Mouse (Mus musculus) embryonic stem cell, embryonic (primary cell): ENCODE measurements around the gene Nfkbie.

Source experiments
- CTCF ChIA-PET, 4 experiments: fragments of 300-600 bp in 2 of 4; fragments of 350-600 bp in 2 of 4; sonication (Branson Sonifier 250); formaldehyde crosslinking; loops; one replicate each; lab custom pipeline; 2022; ENCODE audit warnings: inconsistent platforms in 2 of 4; lab: Charles Lee
- POLR2A ChIA-PET, 4 experiments: fragments of 300-600 bp in 2 of 4; fragments of 350-600 bp in 2 of 4; sonication (Branson Sonifier 250); formaldehyde crosslinking; loops; one replicate each; lab custom pipeline; 2022; ENCODE audit warnings: antibody characterized with exemption in 4 of 4, inconsistent platforms in 1 of 4; lab: Charles Lee

The Nfkbie gene

DNA sequence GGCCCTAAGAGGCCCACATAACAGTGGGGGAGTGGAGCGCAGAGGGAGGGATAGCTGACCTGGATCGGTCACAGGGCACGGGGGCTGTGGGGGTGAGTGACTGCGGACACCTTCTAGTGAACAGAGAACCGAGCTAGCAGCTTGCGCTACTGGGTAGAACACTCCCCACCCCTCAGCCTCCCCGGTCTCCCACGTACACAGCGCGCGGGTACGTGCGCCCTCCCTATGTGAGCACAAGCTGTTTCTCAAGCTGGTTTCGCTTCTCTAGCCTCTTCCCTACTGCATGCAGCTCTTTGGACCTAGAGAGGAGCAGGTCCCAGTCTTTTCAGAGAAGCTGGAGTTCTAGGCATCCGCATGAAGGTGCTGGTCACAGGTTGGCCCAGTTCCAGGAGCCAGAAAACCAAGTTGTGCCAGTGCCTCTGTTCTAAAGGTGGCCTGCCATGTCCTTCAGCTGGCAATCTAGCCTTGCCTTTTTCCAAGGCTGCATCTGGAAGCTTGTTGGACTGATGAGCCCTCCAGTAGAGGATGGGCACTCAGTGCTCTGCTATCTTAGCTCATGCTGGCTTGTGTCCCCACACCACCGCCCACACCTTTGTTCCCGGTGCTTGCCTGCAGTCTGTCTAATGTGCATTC lies 18.7 kb downstream of the Nfkbie start:
- ChIA-PET CTCF (interaction anchor here (0.5 to 4.0 kb wide), 34 partner anchors 8 to 1418 kb away, joined by 3 to 45 read pairs (median 4); partner anchors contain the start of genes Aars2 (in 2 of the 4), Slc35b2 (in 2 of the 4), Slc29a1 (in 1 of the 4) and Spats1 (in 1 of the 4)), POLR2A (interaction anchor here (0.5 to 28.4 kb wide), 108 partner anchors 4 to 1885 kb away, joined by 3 to 605 read pairs (median 5); partner anchors contain the start of genes Aars2 (in 4 of the 4), Mymx (in 4 of the 4), Slc35b2 (in 4 of the 4) and Cdc5l (in 3 of the 4))

DNA sequence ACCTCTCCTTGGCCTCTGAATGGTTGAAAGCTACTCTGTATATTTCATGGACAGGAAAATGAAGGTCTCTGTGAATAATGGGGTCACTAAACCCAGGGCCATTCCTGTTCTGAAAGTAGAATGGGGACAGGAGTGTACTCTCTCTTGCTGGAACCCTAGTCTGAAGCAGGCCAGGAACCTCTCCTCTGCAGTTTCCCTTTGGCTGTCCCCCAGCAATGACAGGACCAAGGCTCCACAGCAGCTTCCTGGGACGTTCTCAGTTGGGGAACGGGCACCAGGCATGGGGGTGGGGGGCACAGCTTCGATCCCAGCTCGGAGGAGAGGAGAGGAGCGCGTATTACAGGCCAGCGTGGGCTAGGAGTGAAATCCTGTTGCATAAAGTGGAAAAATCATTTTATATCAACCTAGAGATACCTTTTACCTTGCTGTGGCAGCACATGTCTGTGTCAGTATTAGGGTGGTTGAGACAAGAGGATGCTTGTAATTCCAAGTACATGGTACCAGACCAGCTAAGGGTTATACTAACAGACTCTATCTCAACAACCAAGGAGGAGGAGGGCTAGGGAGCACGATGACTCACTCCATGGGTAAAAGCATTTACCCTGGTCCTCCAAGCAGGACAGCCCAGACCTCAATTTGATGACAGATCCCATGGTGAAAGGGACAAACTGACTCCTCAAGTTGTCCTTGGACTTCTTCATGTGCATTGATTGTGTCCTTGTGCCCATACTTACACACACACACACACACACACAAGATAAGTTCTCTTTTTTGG lies 19.8 kb downstream of the Nfkbie start:
- CTCF ChIA-PET, result interaction anchor here (0.6 to 4.0 kb wide), 16 partner anchors 7 to 1419 kb away, joined by 3 to 45 read pairs (median 4); partner anchors contain the start of genes Aars2 (in 1 of the 4), Slc35b2 (in 1 of the 4) and Spats1 (in 1 of the 4)
- POLR2A ChIA-PET, result interaction anchor here (0.6 to 28.4 kb wide), 60 partner anchors 3 to 930 kb away, joined by 3 to 605 read pairs (median 8); partner anchors contain the start of genes Aars2 (in 3 of the 4), Mymx (in 3 of the 4), Nfkbie (in 3 of the 4) and Slc35b2 (in 3 of the 4)

DNA sequence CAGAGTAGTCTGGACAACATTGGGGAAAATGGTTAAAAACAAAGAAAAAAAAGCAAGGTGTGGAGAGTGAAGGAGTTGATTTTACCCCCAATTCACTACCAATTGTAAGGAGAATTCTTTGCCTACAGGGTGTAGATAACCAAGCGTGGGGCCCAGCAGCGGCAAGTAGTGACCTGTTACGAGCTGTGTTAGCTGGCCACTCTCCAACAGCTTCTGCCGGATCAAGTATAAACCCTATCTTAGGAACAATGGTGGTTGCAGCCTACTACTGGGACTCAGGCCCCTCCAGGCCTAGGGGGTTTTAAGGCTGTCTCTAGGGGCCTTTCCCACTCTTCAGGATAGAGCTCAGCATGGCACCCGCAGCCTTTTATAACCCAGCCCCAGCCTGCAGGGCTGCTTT lies 22.7 kb downstream of the Nfkbie start:
- CTCF ChIA-PET, result interaction anchor here (0.5 to 9.9 kb wide), 27 partner anchors 12 to 171 kb away, joined by 3 to 110 read pairs (median 4); partner anchors contain the start of genes Nfkbie (in 1 of the 4), Slc35b2 (in 1 of the 4), Spats1 (in 1 of the 4) and Tmem151b (in 1 of the 4)
- POLR2A ChIA-PET, result interaction anchor here (0.5 to 19.1 kb wide), 32 partner anchors 9 to 1445 kb away, joined by 3 to 605 read pairs (median 6); partner anchors contain the start of genes Hsp90ab1 (in 2 of the 4), Mymx (in 2 of the 4), Slc29a1 (in 2 of the 4) and Slc35b2 (in 2 of the 4)

GRCm38 (mm10) chr17:45578843-45579242 lies 23.3 kb downstream of the Nfkbie start:
- POLR2A ChIA-PET, result interaction anchor here (0.5 to 19.1 kb wide), 38 partner anchors 8 to 1104 kb away, joined by 3 to 605 read pairs (median 5); partner anchors contain the start of genes Hsp90ab1 (in 2 of the 4), Mymx (in 2 of the 4), Slc29a1 (in 2 of the 4) and Slc35b2 (in 2 of the 4)
- CTCF ChIA-PET, result interaction anchor here (0.5 to 9.9 kb wide), 45 partner anchors 9 to 400 kb away, joined by 3 to 110 read pairs (median 4); partner anchors contain the start of genes Mymx (in 1 of the 4), Nfkbie (in 1 of the 4), Slc35b2 (in 1 of the 4) and Spats1 (in 1 of the 4)

DNA sequence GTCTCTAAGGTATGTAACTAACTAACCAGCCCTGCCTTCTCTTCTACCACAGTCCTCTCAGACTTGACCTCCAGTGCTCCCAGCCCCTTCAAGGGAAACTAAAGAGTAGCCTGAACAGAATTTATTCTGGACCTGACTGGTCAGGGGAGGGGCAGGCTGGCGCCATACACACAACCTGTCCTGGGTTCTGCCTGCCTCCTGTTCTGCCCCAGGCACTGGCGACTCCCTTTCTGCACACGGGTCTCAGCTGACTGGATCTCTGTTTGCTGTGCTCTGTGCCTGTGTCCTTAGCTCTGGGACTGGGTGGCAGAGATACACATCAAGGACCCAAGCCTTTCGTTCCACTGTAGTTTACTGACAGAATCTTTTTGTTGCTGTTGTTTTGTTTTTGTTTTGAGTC lies 24.1 kb downstream of the Nfkbie start:
- ChIA-PET CTCF (interaction anchor here (0.5 to 9.9 kb wide), 41 partner anchors 9 to 438 kb away, joined by 3 to 209 read pairs (median 3); partner anchors contain the start of genes Mymx (in 1 of the 4), Nfkbie (in 1 of the 4) and Slc35b2 (in 1 of the 4)), POLR2A (interaction anchor here (0.5 to 19.1 kb wide), 35 partner anchors 6 to 670 kb away, joined by 3 to 605 read pairs (median 7); partner anchors contain the start of genes Hsp90ab1 (in 3 of the 4), Aars2 (in 2 of the 4), Cdc5l (in 2 of the 4) and Mymx (in 2 of the 4))

- CTCF ChIA-PET, result interaction anchor here (0.5 to 9.9 kb wide), 31 partner anchors 8 to 137 kb away, joined by 3 to 209 read pairs (median 5); partner anchors contain the start of genes Aars2 (in 1 of the 4), Hsp90ab1 (in 1 of the 4) and Mymx (in 1 of the 4)
- POLR2A ChIA-PET, result interaction anchor here in 3 of 4 experiments (0.8 to 19.1 kb wide), 27 partner anchors 8 to 493 kb away, joined by 3 to 605 read pairs (median 6); partner anchors contain the start of genes Hsp90ab1 (in 3 of the 3), Mymx (in 2 of the 3), Slc29a1 (in 2 of the 3) and Slc35b2 (in 2 of the 3)
Measured at GRCm38 (mm10) chr17:45580958-45581477, 25.5 kb downstream of the Nfkbie start.

GRCm38 (mm10) chr17:45581567-45581983 lies 26.1 kb downstream of the Nfkbie start:
- ChIA-PET POLR2A (interaction anchor here in 3 of 4 experiments (0.6 to 19.1 kb wide), 16 partner anchors 8 to 105 kb away, joined by 3 to 605 read pairs (median 20); partner anchors contain the start of genes Hsp90ab1 (in 3 of the 3), Mymx (in 2 of the 3), Slc29a1 (in 2 of the 3) and Slc35b2 (in 2 of the 3)), CTCF (interaction anchor here (0.5 to 9.9 kb wide), 29 partner anchors 8 to 137 kb away, joined by 3 to 209 read pairs (median 5); partner anchors contain the start of genes Aars2 (in 1 of the 4), Hsp90ab1 (in 1 of the 4) and Mymx (in 1 of the 4))

GRCm38 (mm10) chr17:45582188-45582587 lies 26.7 kb downstream of the Nfkbie start:
- CTCF ChIA-PET, result interaction anchor here (0.6 to 9.9 kb wide), 34 partner anchors 8 to 1552 kb away, joined by 3 to 209 read pairs (median 6); partner anchors contain the start of genes Hsp90ab1 (in 1 of the 4) and Mymx (in 1 of the 4)
- POLR2A ChIA-PET, result interaction anchor here (0.6 to 19.1 kb wide), 23 partner anchors 9 to 106 kb away, joined by 3 to 605 read pairs (median 5); partner anchors contain the start of genes Hsp90ab1 (in 4 of the 4), Capn11 (in 3 of the 4), Mymx (in 3 of the 4) and Slc29a1 (in 2 of the 4)

DNA sequence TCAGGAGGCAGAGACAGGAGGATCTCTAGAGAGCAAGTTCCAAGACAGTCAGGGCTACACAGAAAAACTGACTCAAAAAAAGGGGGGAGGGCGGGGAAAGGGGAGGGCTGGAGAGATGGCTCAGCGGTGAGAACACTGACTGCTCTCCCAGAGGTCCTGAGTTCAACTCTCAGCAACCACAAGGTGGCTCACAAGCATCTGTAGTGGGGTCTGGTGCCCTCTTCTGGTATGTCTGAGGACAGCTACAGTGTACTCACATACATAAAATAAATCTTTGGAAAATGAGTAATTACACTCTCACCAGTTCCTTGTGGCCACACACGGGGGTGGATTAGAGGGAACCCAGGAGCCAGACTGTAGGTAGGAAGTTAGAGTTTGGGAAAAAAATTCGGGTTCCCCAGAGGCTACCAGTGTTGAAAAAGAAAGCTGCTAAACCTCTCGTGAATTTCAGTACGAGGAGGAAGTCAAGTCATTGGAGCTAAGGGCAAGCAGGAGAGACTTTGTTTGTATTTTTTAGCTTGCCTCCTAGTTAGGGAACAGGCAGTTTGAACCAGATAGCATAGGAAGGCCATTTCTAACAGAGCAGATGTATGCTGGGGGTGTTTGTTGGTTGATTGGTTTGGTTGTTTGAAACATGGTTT lies 27.3 kb downstream of the Nfkbie start:
- CTCF ChIA-PET, result interaction anchor here (0.6 to 9.9 kb wide), 40 partner anchors 8 to 1553 kb away, joined by 3 to 209 read pairs (median 5); partner anchors contain the start of genes Aars2 (in 1 of the 4), Hsp90ab1 (in 1 of the 4), Mymx (in 1 of the 4) and Nfkbie (in 1 of the 4)
- POLR2A ChIA-PET, result interaction anchor here (0.6 to 19.1 kb wide), 25 partner anchors 9 to 106 kb away, joined by 3 to 605 read pairs (median 4); partner anchors contain the start of genes Hsp90ab1 (in 4 of the 4), Capn11 (in 3 of the 4), Mymx (in 3 of the 4) and Slc29a1 (in 2 of the 4)

GRCm38 (mm10) chr17:45584096-45584896 lies 28.8 kb downstream of the Nfkbie start:
- POLR2A ChIA-PET, result interaction anchor here (0.6 to 19.1 kb wide), 50 partner anchors 9 to 1271 kb away, joined by 3 to 605 read pairs (median 5); partner anchors contain the start of genes Hsp90ab1 (in 4 of the 4), Mymx (in 2 of the 4), Nfkbie (in 2 of the 4) and Slc29a1 (in 2 of the 4)

GRCm38 (mm10) chr17:45584939-45585678 lies 29.6 kb downstream of the Nfkbie start:
- CTCF ChIA-PET, result interaction anchor here (0.5 to 9.9 kb wide), 70 partner anchors 8 to 151 kb away, joined by 3 to 209 read pairs (median 6); partner anchors contain the start of genes Capn11 (in 2 of the 4), Mymx (in 2 of the 4), Slc29a1 (in 2 of the 4) and Slc35b2 (in 2 of the 4)
- POLR2A ChIA-PET, result interaction anchor here (0.5 to 19.1 kb wide), 61 partner anchors 8 to 1270 kb away, joined by 3 to 605 read pairs (median 5); partner anchors contain the start of genes Hsp90ab1 (in 4 of the 4), Mymx (in 3 of the 4), Slc29a1 (in 2 of the 4) and Slc35b2 (in 2 of the 4)

More at GRCm38 (mm10) chr17:45584096-45584896, 28.8 kb downstream of the Nfkbie start:
- CTCF ChIA-PET, result interaction anchor here (0.6 to 9.9 kb wide), 56 partner anchors 8 to 977 kb away, joined by 3 to 209 read pairs (median 6); partner anchors contain the start of genes Capn11 (in 2 of the 4), Mymx (in 2 of the 4), Slc35b2 (in 2 of the 4) and Aars2 (in 1 of the 4)

- CTCF ChIA-PET, result interaction anchor here (0.5 to 9.9 kb wide), 78 partner anchors 7 to 568 kb away, joined by 3 to 209 read pairs (median 5); partner anchors contain the start of genes Mymx (in 4 of the 4), Hsp90ab1 (in 2 of the 4), Slc29a1 (in 2 of the 4) and Aars2 (in 1 of the 4)
- POLR2A ChIA-PET, result interaction anchor here (0.5 to 19.1 kb wide), 44 partner anchors 9 to 488 kb away, joined by 3 to 605 read pairs (median 5); partner anchors contain the start of genes Hsp90ab1 (in 3 of the 4), Mymx (in 3 of the 4), Slc29a1 (in 3 of the 4) and Slc35b2 (in 2 of the 4)
Measured at GRCm38 (mm10) chr17:45585725-45586448, 30.4 kb downstream of the Nfkbie start.
